Mouse (Mus musculus) stomach, embryonic 16.5 days (tissue): ENCODE measurements around the gene Epha7. TPM values are rescaled to one million over a fixed set of nuclear protein-coding genes. Genes with fewer than 3 reads are reported as not detected.

Source experiments
- ATAC-seq: fragments of 200-750 bp; cut with Nextera tagmentation; 2 replicates; pipeline ENCODE4 v1.8.0; 2017; ENCODE audit warnings: moderate number of reproducible peaks, moderate TSS enrichment; ENCODE audit not compliant: insufficient read depth, low FRiP score
- H3K27ac ChIP-seq: fragments of 300-500 bp; sonication (generic); 2 replicates; pipeline ENCODE4 v1.5.1; 2014; ENCODE audit warnings: low read length
- H3K27me3 ChIP-seq: fragments of 300-500 bp; sonication (generic); 2 replicates; pipeline ENCODE4 v1.6.1; 2014; ENCODE audit warnings: low read length, control low read depth, mixed read lengths; ENCODE audit not compliant: control insufficient read depth, insufficient read depth
- H3K36me3 ChIP-seq: fragments of 300-500 bp; sonication (generic); 2 replicates; pipeline ENCODE4 v1.6.1; 2014; ENCODE audit warnings: low read length; ENCODE audit not compliant: control insufficient read depth, insufficient read depth
- H3K4me1 ChIP-seq: fragments of 300-500 bp; sonication (generic); 2 replicates; pipeline ENCODE4 v1.6.1; 2014; ENCODE audit warnings: low read length, control low read depth, mixed read lengths; ENCODE audit not compliant: control insufficient read depth, insufficient read depth
- H3K4me2 ChIP-seq: fragments of 300-500 bp; sonication (generic); 2 replicates; pipeline ENCODE4 v1.6.1; 2014; ENCODE audit warnings: low read depth, low read length, mixed read lengths
- H3K4me3 ChIP-seq: fragments of 300-500 bp; sonication (generic); replicated peaks from 2 replicates; pipeline ENCODE4 v1.5.1; 2014; ENCODE audit warnings: mild to moderate bottlenecking, low read length
- H3K9ac ChIP-seq: fragments of 300-500 bp; sonication (generic); 2 replicates; pipeline ENCODE4 v1.6.1; 2014; ENCODE audit warnings: low read length
- H3K9me3 ChIP-seq: fragments of 300-500 bp; sonication (generic); replicated peaks from 2 replicates; pipeline ENCODE4 v1.6.1; 2016; ENCODE audit warnings: low read length, control low read depth; ENCODE audit not compliant: control insufficient read depth
- WGBS: fragments of 180-500 bp; shearing (Covaris S2); extraction: QIAGEN DNeasy Blood & Tissue Kit; methylation state at CpG from one replicate; pipeline ENCODE4 v1.1.7; 2014; 5-methylcytosine and 5-hydroxymethylcytosine counted together
- polyA plus RNA-seq: library from polyadenylated mRNA; unstranded; fragments of >200 nt; fragmentation: Nextera tagmentation; extraction: Ambion mirVana; gene quantifications from 2 replicates; pipeline ENCODE4 v1.2.1, GENCODE M21; 2015

Epha7 gene
- 18.0 and 23.4 TPM in 2 replicates for polyA plus RNA-seq

DNA sequence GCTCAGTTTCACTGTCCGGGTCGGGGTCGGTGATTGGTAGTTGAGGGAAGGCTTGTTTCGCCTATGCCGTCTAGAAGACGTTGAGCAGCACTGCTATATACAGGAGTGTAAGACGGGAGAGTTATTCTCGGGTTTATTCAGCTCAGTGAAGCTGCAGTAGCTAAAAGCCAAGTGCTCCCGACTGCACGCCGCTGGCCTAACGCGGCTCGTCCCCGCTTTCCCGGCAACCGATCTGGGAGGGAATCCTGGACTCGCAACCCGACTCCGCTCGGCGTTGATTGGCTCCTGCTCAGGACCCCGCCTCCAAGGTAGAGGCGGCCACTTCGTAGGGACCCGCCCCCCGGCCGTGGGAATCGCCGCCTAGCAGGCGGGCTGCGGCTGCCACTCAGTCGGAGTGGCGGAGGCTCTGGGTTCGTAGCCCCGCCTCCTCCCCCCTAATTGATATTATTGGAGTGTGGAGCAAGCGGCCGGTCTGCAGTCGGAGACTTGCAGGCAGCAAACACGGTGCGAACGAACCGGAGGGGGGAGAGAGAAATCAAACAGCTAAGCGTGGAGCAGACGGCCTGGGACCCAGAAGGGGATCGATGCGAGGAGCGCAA lies at the start of gene Epha7:
Epha7 (plus strand) TSS at position 441 of the 599 bp plus-strand sequence.
- WGBS: under 1% methylated on average over 48 of the region's 48 CpGs
- Histone ChIP-seq H3K4me2 (peak within 1 kb of the TSS; percentile 76), H3K4me3 (peak within 1 kb of the TSS; percentile 78), H3K9ac (peak within 1 kb of the TSS; percentile 84), H3K27ac (peak within 1 kb of the TSS; percentile 89), H3K9me3 (no peaks in the 10 kb centered on the region), H3K27me3 (no peaks in the 10 kb centered on the region), H3K4me1 (no peaks in the 10 kb centered on the region; the same call in 1 of the 2 replicates), H3K36me3 (no peaks in the 10 kb centered on the region)
- ATAC-seq: peak; percentile 99

DNA sequence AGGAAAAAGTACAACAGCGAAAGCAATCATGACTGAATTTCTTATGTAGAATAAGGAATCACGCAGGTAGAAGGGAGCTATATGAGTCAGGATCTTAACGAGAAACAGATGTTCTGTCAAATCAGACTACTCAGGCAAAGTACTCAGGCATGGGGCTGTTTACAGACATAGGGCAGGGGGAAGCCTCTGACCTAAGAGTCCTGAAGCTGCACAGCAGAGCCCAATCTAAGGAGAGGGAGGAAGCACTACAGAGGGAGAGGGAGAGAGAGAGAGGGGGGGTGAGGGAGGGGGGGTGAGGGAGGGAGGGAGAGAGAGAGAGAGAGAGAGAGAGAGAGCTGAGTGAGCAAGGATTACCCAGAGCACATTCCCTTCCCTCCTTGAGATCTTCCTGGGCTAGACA lies 29.0 kb upstream of the Epha7 start:
- Histone ChIP-seq H3K27me3 (no peaks in the 10 kb centered on the region), H3K4me1 (no peaks in the 10 kb centered on the region), H3K4me2 (no peak overlapping the region), H3K9ac (no peak overlapping the region), H3K27ac (no peak overlapping the region), H3K4me3 (no peak overlapping the region), H3K36me3 (no peaks in the 10 kb centered on the region), H3K9me3 (no peaks in the 10 kb centered on the region)
- no peak for ATAC-seq
- WGBS: 28% methylated on average over 3 of the region's 3 CpGs

DNA sequence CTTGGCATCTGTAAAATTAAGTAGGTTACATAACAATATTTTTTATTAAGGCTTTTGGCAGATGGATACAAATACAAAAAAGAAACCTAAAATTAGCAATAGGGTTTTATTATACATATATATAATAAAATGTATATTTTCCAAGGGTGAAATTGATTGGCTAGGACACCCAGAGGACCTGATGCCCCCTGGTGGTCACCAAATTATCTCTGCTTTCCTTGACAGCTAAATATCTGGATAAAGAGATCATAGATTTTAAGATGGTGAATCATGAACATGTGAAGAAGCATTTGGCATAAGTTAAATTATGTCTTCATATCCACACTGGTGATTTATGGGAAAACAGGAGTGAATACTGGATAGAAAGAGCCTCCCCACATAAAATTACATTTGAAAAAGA lies 4.1 kb upstream of the Epha7 start:
- Histone ChIP-seq H3K27ac (no peak overlapping the region), H3K9ac (no peak overlapping the region), H3K4me3 (no peak overlapping the region), H3K9me3 (no peaks in the 10 kb centered on the region), H3K4me2 (no peak overlapping the region), H3K36me3 (no peaks in the 10 kb centered on the region), H3K4me1 (no peaks in the 10 kb centered on the region; the same call in 1 of the 2 replicates), H3K27me3 (no peaks in the 10 kb centered on the region)
- ATAC-seq: no peak

DNA sequence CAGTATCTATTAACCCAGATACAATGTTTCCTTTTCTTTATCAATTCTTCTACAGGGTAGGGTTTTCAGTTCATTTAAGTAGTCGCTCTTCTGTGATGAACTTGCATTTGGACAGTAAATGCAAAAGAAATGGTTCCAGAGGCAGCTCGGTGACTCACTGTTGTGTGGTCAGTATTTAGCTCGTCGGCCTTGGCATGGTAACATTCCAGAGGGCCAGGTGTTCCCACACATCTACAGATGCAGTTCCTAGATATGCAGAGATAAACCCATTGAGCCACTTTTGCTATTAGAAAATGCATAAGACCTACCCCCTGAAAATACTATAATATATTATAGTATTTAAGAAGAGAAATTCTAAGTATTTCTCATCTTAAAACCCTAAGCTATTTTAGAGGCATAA lies 3.2 kb upstream of the Epha7 start:
- WGBS: 56% methylated on average over 4 of the region's 4 CpGs
- Histone ChIP-seq H3K9me3 (no peaks in the 10 kb centered on the region), H3K27ac (no peak overlapping the region), H3K4me2 (no peak overlapping the region), H3K4me1 (no peaks in the 10 kb centered on the region; the same call in 1 of the 2 replicates), H3K27me3 (no peaks in the 10 kb centered on the region), H3K9ac (no peak overlapping the region), H3K4me3 (no peak overlapping the region), H3K36me3 (no peaks in the 10 kb centered on the region)
- ATAC-seq: no peak

DNA sequence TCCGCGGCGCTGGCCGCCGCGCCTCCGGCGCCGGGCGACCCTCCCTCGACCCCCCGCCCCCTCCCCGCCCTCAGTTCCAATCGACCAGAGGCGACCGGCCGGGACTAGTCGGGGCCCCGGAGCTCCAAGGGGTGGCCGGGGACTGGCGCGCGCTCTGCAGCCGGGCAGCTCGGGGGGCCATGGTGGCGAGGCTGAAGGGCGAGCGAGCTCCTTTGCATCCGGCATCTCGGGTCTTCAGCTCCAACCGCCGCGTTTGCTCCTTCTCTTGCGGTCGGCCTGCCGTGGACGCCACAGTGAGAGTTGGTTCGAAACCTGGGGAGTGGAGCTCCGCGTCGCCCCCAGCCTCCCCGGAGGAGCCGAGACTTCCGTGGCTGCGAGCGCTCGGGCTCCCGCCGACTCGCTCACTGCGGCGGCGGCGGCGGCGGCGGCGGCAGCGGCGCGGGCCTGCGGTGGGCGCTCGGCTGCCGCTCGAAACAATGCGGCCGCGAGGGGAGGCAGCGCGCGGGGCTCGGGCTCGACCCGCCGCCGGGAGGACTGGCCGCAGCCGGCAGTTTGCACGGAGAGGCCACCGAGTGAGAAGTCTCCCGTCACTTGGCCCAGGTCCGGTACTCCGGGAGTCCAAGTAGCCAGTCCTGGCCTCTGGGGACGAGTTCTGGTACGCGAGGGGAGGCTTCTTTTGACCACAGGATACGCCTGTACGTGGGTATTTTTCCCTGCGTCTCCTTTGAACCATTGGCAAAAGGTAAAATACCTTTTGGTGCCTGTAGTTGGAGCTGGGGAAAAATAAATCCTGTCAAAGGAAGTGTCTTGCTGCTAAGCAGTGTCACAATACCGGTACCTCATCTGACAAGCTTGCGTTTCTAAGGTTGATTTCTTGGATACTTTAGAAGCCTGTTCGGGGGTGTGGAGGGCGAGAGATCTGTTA lies 882 bp downstream of the Epha7 start:
- peak overlapping the region; percentile 78 for H3K4me3 ChIP-seq
- peak overlapping the region; percentile 76 for H3K4me2 ChIP-seq
- ATAC-seq: peak; percentile 23
- H3K36me3 ChIP-seq: no peaks in the 10 kb centered on the region
- H3K9me3 ChIP-seq: no peaks in the 10 kb centered on the region
- H3K9ac ChIP-seq: peak overlapping the region; percentile 84
- H3K27ac ChIP-seq: peak overlapping the region; percentile 79
- WGBS: under 1% methylated on average over 75 of the region's 94 CpGs
- H3K27me3 ChIP-seq: no peaks in the 10 kb centered on the region
- no peaks in the 10 kb centered on the region; the same call in 1 of the 2 replicates for H3K4me1 ChIP-seq

DNA sequence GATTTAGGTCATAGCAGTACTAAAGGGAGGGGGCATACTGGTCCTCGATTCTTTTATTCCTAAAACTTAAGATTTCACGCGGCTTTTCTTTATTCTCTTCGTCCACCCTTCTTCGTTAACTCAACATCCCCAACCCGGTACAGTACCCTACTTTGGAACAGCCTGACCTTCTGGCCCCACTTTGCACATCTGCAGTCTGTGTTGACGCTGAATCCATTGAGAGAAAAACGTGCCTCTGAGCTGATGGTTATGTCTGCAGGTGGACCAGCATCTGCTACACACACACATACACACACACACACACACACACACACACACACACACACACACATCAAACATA lies 1.5 kb downstream of the Epha7 start:
- H3K27ac ChIP-seq: no peak overlapping the region
- whole genome bisulfite sequencing: under 1% methylated on average over 8 of the region's 8 CpGs
- no peaks in the 10 kb centered on the region for H3K9me3 ChIP-seq
- H3K4me2 ChIP-seq: peak overlapping the region; percentile 76
- H3K27me3 ChIP-seq: no peaks in the 10 kb centered on the region
- H3K4me1 ChIP-seq: no peaks in the 10 kb centered on the region; the same call in 1 of the 2 replicates
- no peaks in the 10 kb centered on the region for H3K36me3 ChIP-seq
- ATAC-seq: no peak
- peak overlapping the region; percentile 78 for H3K4me3 ChIP-seq
- H3K9ac ChIP-seq: peak overlapping the region; percentile 84

DNA sequence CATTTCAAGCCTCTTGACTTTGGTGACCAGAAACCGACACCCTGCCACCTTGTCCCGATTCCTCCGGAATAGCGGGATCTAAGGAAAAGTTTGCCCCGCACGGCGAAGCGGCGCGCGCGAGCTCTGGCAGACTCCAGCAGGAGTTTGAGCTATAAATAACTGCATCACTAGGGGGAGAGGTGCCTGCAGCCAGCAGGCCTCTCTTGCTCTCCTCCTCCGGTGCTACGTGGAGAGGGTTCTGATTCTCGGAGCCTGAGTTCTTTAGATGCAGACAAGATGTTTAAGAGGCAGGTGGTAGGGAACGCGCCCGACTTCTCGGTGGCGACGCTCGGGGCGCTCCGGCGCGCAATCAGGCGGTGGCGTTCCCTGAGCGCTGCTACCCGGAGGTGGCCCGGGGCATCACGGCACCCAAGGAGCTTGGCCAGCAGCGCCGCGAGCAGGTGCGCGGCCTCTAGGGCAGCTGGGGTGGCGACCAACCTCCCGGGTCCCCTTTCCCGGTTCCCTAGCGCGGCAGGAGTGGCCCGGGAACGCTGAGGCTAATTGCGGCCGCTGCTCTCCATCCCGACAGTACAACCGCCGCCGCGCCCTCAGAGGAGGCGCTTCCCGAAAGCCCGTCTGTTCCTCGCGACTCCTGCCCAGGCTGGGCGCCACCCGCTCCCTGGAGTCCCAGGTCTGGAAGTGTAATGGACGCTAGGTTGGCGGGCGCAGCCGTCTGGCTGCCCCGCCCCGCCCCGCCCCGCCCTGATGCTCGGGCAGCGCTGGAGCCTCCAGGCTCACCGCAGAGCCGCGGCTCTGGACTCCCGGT lies 2.1 kb downstream of the Epha7 start:
- H3K4me2 ChIP-seq: peak overlapping the region; percentile 76
- ATAC-seq: peak; percentile 35; the same call in 1 of the 2 replicates
- H3K9me3 ChIP-seq: no peaks in the 10 kb centered on the region
- H3K9ac ChIP-seq: peak overlapping the region; percentile 84
- WGBS: under 1% methylated on average over 69 of the region's 72 CpGs
- peak overlapping the region; percentile 72 for H3K27ac ChIP-seq
- no peaks in the 10 kb centered on the region; the same call in 1 of the 2 replicates for H3K4me1 ChIP-seq
- peak overlapping the region; percentile 78 for H3K4me3 ChIP-seq
- H3K36me3 ChIP-seq: no peaks in the 10 kb centered on the region
- no peaks in the 10 kb centered on the region for H3K27me3 ChIP-seq

DNA sequence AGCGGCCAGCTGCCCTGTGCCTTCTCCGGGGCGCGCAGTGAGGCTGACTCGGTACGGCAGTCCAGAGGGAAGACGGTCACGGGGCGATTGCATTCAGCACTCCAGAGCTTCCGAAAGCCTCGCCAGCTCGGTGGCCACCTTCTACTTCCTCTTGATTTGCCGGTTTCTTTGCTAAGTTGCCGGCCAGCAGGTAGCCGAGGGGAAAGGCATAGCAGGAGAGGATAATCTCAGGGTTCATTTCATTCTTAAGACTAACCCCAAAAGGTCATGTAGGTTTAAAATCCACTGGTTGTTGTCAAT lies 2.6 kb downstream of the Epha7 start:
- H3K27me3 ChIP-seq: no peaks in the 10 kb centered on the region
- no peaks in the 10 kb centered on the region; the same call in 1 of the 2 replicates for H3K4me1 ChIP-seq
- H3K9me3 ChIP-seq: no peaks in the 10 kb centered on the region
- peak overlapping the region; percentile 84 for H3K9ac ChIP-seq
- under 1% methylated on average over 15 of the region's 15 CpGs for WGBS
- H3K4me3 ChIP-seq: peak overlapping the region; percentile 78
- no peak for ATAC-seq
- H3K4me2 ChIP-seq: peak overlapping the region; percentile 76
- H3K27ac ChIP-seq: peak overlapping the region; percentile 72
- H3K36me3 ChIP-seq: no peaks in the 10 kb centered on the region
